Mouse (Mus musculus) kidney, adult 8-10 months (tissue): Measurements from ENCODE around the gene Dip2a.
A peak's percentile ranks its signal among the peaks of the same experiment; 100 is the strongest.

Experiments used
- DNase-seq, 2 experiments: peaks; one replicate each; pipeline ENCODE4 v3.0.0; 2022

Gene Dip2a

GRCm38 (mm10) chr10:76344711-76345539 is at the start of gene Dip2a:
Gene Dip2a (minus strand): TSS chr10:76345291.
- DNase-seq: peak; percentile 94 to 97

- DNase-seq: no peak
These were observed 47.5 kb upstream of the Dip2a start for GRCm38 (mm10) chr10:76392596-76392995.

- DNase-seq: peak; percentile 22 to 47
These were observed 46.7 kb upstream of the Dip2a start for GRCm38 (mm10) chr10:76391786-76392185.

GRCm38 (mm10) chr10:76391166-76391565 is 46.1 kb upstream of the Dip2a start:
- no peak for DNase-seq

- DNase-seq: no peak
These were observed 29.9 kb upstream of the Dip2a start for GRCm38 (mm10) chr10:76374981-76375380.

GRCm38 (mm10) chr10:76371736-76372135 is 26.6 kb upstream of the Dip2a start:
- no peak for DNase-seq

GRCm38 (mm10) chr10:76368766-76369165 is 23.7 kb upstream of the Dip2a start:
- no peak for DNase-seq

- no peak for DNase-seq
These were observed 18.1 kb upstream of the Dip2a start for GRCm38 (mm10) chr10:76363233-76363632.

GRCm38 (mm10) chr10:76358468-76358867 is 13.4 kb upstream of the Dip2a start:
- DNase-seq: no peak

- no peak for DNase-seq
These were observed 12.3 kb upstream of the Dip2a start for GRCm38 (mm10) chr10:76357286-76357875.

- DNase-seq: no peak
These were observed 9.9 kb upstream of the Dip2a start for GRCm38 (mm10) chr10:76354974-76355373.

GRCm38 (mm10) chr10:76353986-76354385 is 8.9 kb upstream of the Dip2a start:
- DNase-seq: no peak

- no peak for DNase-seq
These were observed 6.9 kb upstream of the Dip2a start for GRCm38 (mm10) chr10:76351953-76352352.

- peak; percentile 38 to 73 for DNase-seq
These were observed 1.5 kb upstream of the Dip2a start for GRCm38 (mm10) chr10:76346589-76346988.

GRCm38 (mm10) chr10:76346043-76346491 is 976 bp upstream of the Dip2a start:
- DNase-seq: peak; percentile 29 to 30

- DNase-seq: no peak
These were observed 430 bp upstream of the Dip2a start for GRCm38 (mm10) chr10:76345540-76345902.

GRCm38 (mm10) chr10:76334350-76334749 is 10.7 kb downstream of the Dip2a start:
- DNase-seq: no peak

GRCm38 (mm10) chr10:76332040-76332439 is 13.1 kb downstream of the Dip2a start:
- DNase-seq: no peak

- no peak for DNase-seq
These were observed 16.0 kb downstream of the Dip2a start for GRCm38 (mm10) chr10:76329093-76329492.

- no peak for DNase-seq
These were observed 16.5 kb downstream of the Dip2a start for GRCm38 (mm10) chr10:76328574-76328973.

- DNase-seq: peak; percentile 35 to 64
These were observed 18.6 kb downstream of the Dip2a start for GRCm38 (mm10) chr10:76326304-76327006.

GRCm38 (mm10) chr10:76317623-76318022 is 27.5 kb downstream of the Dip2a start:
- DNase-seq: no peak

- DNase-seq: no peak
These were observed 28.9 kb downstream of the Dip2a start for GRCm38 (mm10) chr10:76316194-76316593.

- DNase-seq: no peak
These were observed 38.4 kb downstream of the Dip2a start for GRCm38 (mm10) chr10:76306738-76307137.
